Mouse (Mus musculus) gastrocnemius, postnatal 4 days (tissue): ENCODE measurements around the gene Gnaq. TPM values are rescaled to one million over a fixed set of nuclear protein-coding genes. Genes with fewer than 3 reads are reported as not detected.

Source experiments
- DNase-seq, 2 experiments: peaks; one replicate each; pipeline ENCODE4 v3.0.0; 2021 to 2022; ENCODE audit warnings: low spot score in 2 of 2, mixed read lengths in 2 of 2
- microRNA-seq: library from miRNA; unstranded; fragments of <30 nt; microRNA quantifications from one replicate; pipeline ENCODE4 v1.2.0, GENCODE M21; 2021
- total RNA-seq, 2 experiments: library from RNA; stranded (reverse); gene quantifications; 2 replicates each; pipeline ENCODE4 v1.2.3; 2021

The Gnaq gene
- total RNA-seq, 2 experiments from 2014 or later = 37.2 to 40.2 TPM

- peak; percentile 33 to 68 for DNase-seq
Measured at GRCm38 (mm10) chr19:16435531-16436231, 303.1 kb downstream of the Gnaq start, which contains the start of gene Gna14. Gna14 (plus strand) TSS chr19:16435762.

- peak; percentile 18 to 26 for DNase-seq
Measured at GRCm38 (mm10) chr19:16436335-16437169, 303.9 kb downstream of the Gnaq start.

Small RNA genes lying within 50 kb of the gene (microRNA-seq; reads per million reads assigned to microRNA genes)
- gene Mir496b = not detected

Other genes with a start within 250 kb of the Gnaq start
- 10 to 100 TPM; 45.7 to 56.4 TPM for gene Psat1, start 185.5 kb upstream of the Gnaq start, total RNA-seq
- gene Cep78, start 147.8 kb upstream of the Gnaq start, total RNA-seq = 1 to 10 TPM; 6.6 to 7.6 TPM